Mouse (Mus musculus): ENCODE measurements around the gene Dgki.

Dgki gene

DNA sequence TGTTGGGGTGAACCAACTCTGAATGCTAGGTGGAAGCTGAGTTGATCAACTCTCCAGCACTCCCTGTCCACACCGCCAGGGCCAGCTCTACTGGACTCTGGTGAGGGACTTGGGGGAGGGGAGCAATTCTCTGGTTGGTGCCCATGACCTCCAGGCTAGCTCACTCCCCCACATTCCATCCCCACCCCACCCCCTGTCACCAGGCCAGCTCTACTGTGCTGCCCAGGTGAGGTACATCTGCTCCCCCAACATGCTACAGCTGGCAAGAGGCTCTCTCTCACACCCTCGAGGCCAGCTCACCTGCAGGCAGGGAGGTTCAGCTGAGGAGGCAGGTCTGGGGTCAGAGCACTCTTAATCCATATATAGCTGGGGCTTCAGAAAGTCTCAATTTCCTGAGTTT lies 63.1 kb downstream of the Dgki start:
- no peak for DNase-seq

DNA sequence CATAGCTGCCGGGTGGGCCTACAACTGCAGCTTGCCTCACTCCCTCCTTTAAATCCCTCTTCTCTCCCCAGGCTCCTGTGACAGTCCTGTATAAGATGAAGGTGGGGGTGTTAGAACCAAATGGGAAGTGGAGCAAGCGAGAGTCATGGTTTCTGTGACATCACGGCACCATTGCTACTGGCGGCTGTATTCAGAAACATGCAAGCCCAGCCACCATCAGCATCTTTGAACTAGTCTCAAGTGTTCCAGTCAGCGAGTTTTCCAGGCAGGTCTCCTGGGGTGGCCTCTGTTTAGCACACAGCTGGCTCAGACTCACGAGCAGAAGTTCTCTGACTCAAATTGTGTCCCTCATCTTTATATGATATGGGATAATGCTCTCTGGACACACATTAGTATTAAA lies 68.8 kb downstream of the Dgki start:
- DNase-seq, result no peak

DNA sequence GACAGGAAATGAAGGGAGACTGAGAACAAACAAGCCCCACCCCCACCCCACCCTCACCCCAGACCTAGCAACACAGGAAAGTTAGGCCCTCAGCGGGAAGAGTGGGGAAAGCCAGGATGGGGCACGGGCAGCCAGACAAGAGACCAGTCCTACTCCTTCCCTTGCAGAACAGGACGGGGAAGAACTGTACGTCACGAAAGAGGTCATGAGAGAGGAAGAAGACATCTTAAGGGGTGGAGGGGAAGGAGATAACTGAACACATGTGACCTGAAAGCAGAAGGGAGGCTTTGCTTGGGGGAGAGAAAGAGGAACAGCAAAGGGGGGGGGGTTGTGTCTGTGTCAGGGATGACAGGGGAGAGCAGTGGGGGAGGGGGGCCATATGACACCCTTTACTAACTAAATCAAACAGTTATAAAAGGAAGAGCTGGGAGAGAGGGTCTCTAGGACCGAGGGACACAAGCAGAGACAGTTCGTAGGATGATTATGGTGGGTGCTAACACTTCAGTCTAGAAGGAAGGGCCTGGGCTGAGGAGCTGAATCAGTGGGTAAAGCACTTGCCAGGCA lies 77.0 kb downstream of the Dgki start:
- no peak for DNase-seq

DNA sequence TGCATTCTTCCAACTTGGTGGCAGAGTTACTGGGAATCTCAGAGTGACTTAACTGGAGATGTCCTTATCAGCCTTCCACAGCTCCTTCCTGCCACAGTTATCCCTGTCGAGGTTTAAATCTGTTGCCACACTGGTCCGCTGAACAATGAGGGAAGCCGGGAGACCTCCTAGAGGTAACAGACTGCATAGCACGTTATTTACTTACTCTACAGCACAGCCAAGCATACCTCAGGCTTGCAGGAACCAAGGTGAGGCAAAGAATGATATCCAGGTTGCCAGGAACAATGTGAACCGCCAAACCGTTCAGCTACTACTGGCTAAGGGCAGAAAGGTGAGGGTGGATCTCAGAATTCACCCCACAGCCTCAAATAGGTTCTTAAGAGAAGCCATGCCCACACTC lies 78.0 kb downstream of the Dgki start:
- no peak for DNase-seq

DNA sequence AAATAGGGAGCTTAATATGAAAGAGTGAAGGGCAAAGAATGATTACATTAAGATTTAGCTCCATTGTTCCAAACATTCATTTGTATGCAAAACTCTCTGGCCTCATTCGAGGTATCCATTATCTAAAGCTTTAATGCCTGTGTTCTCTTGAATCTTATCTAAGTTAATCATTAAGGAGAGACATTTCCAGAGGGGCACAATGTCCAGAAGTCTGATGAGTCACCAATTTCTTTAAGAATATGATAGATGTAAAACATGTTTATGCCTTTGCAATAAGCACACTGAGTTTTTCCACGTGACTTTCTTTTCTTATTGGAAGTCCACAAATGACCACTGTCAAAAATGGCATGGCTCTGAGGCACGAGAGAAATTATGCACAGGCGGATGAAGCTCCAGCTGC lies 80.9 kb downstream of the Dgki start:
- no peak for DNase-seq

DNA sequence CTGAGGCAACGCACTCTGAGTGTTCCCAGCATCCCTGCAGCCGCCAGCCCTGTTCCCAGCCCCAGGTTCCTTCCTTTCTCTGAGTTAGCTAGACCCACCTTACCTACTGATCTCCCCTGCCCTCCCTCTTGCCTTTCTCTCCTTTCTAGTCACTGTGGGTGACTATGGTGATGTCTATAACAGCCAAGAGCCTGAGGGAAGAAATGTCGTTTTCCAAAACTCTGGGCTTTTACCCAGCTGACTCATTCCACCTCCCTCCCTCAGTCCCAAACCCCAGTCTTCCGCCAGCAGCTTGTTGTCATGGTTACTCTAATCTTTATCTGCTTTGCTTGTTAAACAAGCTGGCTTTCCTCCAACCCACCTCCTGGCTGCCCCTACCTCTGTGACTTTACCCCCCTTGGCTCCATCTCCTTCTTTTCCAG lies 83.6 kb downstream of the Dgki start:
- no peak for DNase-seq

DNA sequence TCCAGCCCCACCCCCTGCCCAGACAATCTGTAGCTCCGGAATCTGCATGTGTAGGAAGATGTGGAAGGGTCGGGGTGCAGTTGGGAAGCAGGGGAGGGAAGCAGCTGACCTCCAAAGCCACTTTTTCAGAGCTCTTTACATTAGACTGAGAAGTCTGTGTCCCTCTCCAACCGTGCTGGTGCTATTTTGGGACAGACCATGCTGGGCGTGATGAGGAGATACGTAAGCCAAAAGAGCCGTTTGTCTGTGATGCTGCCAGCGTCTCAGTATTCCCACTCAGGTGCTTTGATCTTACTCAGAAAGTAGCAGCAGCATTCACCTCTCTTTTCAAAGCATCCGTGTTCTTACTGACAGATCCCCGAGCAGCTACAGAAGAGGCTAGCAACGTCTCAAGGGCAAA lies 84.3 kb downstream of the Dgki start:
- no peak for DNase-seq

DNA sequence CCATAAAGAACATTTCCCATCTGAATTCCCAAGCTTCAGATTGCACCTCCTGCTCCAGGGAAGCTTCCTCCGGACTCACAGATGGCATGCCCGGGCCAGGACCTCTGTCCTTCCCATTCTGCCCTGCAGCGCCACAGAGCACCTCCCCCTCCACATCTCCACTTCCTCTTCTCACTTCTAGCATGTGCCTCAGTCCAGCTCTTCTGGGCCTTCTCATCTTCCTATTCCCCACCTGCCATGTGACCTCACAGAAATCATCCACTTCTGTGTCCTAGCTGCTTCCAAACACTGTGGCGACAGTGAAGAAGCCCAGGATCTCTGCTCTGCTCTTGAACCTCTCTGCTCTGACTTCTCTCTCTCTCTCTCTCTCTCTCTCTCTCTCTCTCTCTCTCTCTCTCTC lies 87.1 kb downstream of the Dgki start:
- DNase-seq, result no peak

DNA sequence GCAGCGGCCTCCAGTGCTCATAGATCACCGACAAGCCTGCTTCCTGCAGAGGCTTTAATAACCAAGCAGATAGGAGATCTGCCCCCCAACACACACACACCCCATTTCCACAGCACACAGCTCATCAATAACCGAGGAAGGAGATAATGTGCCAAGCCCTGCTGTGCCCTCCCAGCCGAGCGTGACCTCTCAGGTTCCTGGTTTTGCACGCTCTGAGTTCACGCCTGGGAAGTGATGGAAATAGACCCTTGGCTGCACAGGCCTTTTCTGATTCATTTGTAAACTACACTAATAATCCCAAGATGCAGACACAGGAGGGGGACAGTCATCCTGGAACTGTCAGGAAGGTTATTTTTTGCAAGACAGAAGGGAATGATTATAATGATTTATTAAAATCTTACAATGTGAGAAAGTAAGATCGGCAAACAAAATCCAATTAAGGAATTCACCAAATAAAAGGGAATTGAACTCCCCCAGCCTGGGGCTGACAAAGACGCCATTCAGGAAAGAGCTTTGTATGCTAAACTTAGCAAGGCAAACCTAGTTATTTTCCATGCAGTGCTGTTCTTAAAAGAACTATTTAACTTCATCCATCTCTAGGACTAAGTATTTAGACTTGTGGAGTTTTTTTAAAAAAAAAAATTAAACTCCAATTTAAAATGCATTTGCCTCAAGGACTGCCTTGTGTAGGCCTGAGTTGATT lies 88.3 kb downstream of the Dgki start:
- no peak for DNase-seq

DNA sequence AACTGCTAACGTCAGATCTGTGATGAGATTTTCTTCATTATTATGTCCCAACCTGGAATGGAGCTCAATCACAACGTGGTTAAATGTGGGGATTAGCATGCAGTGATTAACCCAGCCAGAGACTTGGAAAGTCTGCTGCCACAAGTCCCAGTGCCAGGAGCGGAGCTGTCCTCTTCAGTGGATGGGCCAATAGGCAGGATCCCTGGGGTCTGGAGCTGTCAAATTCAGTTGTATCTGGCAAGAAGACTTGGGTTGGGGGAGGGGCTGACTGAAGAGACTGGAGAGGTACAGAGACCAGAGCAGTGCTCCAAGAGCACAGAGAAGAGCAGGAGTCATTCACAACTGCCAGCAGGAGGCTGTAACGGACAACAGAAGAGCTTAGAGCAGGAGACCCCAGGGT lies 97.1 kb downstream of the Dgki start:
- no peak for DNase-seq

DNA sequence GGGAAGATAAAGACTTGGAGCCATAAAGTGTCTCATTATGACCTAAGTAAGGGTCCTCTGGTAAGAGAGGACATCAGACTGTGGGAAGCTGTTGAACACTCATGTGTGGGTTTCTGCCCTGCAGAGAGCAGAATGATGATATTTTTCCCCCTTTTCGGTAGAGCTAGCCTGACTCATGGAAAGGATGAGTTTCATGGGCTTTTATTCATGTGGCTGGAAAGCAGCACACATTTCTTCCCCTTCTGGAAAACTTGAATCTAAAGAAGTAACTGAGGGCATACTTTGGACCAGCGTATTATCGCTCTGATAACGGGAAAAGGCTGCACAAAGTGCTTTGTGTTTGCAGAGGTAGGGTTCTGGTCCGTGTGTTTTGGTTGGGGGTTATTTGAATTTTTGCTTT lies 99.1 kb downstream of the Dgki start:
- DNase-seq, result no peak

DNA sequence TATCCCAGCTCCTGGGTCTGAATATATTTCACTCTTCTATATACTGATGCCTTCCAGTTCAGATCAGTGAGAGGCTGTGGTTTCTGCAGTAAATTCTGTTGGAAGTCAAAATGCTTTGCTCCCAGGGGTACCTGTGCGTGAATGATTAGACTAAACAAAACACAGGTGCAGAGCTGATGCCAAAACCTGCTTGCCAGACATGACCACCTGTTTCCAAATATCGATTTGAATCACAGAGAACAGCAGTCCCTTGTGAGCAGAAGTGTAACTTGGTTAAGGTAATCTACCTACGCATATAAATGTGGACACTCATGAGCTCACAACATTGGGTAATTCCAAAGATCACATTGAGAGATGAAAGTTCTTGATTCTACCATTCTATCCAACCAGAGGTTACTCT lies 100.5 kb downstream of the Dgki start:
- no peak for DNase-seq

DNA sequence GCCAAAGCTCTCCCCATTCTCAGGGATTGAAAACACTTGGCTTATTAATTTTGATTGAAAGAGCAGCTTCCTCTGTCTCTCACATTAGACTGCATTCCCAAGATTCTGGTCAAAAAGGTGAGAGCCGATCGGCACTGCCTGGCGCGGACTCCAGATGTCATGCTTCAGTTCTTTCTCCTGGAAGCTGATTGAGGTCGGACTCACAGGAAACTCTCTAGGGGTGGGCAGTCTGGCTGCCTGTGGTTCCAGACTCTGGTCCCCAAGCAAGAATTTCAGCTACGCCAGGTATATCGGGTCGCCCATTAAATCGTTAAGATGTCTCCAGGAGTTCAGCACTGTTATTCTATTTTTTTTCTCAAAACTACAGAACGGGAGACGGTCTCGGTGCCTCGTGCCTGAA lies 102.2 kb downstream of the Dgki start:
- DNase-seq, result peak in 1 of 2 experiments; percentile 8

DNA sequence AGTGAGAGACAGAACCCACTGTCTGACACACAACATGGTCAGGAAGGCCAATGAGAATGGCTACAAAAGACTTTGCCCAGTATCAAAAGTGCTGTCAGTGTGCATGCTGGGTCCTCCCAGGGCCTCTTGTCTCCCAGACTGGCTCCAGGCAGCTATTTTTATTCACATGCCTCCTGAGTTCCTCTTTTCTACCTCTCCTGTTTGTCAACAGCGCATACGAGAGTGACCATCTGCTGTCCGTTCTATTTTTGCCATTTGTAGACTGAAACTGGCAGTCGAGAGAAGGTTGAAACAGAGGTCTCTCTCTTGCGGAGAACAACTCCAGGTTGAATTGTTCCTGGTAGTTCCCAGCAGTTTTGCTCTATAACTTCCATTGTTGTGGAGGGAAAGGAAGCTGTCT lies 103.1 kb downstream of the Dgki start:
- DNase-seq, result no peak

DNA sequence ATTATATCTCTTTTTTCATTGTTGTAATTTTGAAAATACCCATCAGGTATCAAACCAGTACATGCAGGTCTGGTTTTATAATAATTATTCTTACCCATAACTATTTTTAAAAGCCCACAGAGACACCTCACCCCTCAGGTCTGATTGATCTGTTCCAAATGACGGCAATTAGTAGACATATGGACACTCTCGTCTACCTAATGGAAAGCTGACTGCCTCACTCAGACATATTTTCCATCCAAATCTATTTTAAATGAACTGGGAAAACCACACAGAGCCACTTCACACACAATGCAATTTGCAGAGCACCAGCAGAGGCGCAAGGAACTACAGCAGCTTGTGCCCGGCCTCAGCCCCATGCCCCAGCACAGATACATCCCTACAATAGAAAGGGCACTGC lies 104.2 kb downstream of the Dgki start:
- DNase-seq, result no peak

DNA sequence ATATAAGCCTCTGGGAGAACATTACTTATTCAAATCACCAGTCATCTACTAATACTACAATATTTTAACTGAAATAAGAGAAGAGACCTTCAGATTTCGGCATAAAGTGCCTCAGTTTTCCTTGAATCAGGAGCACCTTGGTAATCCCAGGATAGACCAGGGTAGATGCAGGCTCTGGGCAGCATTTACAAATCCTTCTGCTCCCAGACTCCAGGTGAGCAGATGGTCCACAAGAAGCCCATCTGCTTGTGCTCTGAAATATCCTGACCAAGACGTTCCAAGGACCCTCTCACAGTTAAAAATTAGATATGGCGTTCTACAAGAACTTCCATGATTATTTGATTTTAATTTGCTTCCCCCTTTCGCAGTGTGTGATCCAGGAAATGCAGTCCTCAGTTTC lies 118.0 kb downstream of the Dgki start:
- no peak for DNase-seq

DNA sequence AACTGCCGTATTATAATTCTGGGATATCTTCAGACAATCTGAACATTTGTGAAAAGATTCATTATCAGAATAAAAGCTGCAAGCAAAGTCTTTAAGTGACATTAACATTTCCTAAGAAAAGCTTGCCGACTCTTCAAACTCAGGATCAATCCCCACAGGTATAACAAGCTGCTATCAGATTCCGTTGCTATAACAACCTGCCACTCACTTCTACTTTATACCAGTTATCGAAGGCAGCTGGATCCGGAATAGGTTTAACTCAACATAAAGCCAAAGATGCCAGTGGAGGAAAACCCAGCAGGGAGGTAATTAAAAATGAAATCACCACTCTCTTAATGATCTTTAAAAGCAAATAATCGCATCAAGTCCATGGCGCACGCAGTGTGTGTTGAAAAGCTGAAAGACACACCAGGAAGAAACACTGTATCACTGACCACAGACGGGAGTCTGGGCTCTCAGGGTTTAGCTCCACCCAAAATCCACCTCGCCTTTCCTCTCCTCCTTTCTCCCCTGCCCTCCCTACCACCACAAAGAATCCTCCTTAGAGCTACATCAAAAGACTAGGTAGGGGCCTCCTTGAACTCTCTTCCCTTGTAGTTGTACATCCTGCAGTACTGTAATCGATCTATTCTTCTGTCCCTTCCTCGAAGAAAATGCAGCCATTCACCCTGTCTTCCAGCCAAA lies 128.7 kb downstream of the Dgki start:
- DNase-seq, result no peak

DNA sequence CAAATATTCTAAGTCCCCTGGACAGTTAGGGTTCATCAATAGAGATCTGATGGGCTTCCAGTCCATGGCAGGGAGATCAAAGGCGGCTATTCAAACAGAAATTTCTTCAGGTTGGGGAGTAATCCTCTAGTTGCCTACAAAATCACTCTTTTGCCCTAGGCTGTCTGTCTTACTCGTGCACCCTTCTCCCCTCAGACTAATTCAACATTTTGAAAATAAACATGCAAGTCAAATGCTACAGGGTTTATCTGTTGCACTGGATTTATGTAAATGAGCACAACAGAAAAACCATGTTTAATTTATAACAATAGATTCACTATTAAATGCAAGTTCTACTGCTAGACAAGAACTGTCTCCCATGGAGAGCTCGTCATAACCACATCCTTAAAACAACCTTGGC lies 141.1 kb downstream of the Dgki start:
- DNase-seq, result no peak

DNA sequence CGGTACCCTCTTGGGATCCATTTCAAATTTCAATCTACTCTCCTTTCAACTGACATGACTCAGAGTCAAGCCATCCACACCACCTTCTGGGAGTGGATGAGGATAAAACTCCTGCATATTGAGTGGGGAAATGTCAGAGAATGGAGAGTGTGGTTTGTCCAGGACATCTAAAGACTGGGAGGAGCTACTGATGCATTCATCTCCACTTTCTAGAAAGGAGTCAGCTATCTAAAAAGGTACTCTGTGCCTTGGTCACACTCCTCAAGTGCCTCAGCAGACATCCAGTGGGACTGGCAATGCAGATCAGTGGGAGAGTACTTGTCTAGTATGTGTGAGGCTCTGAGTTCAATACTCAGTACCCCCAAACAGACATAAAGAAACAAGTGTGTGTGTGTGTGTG lies 145.9 kb downstream of the Dgki start:
- DNase-seq, result no peak

DNA sequence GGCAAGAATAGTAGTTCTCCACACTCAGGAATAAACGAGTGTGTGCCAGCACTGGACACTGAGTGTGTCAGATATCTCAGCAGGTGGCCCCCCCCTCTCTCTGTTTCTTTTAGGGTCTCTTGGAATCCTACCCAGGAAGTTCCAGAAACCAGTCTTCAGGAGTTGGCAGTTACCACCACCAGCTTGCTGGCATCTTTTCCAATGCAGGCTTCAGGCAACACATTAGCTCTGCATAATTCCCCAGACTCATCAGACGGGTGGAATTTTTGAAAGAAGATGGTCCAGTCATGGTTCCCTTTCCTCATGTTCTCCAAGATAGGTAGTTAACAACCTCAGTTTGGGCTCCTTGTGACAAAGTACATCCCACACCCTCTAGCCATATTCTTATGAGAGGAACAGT lies 149.5 kb downstream of the Dgki start:
- no peak for DNase-seq

DNA sequence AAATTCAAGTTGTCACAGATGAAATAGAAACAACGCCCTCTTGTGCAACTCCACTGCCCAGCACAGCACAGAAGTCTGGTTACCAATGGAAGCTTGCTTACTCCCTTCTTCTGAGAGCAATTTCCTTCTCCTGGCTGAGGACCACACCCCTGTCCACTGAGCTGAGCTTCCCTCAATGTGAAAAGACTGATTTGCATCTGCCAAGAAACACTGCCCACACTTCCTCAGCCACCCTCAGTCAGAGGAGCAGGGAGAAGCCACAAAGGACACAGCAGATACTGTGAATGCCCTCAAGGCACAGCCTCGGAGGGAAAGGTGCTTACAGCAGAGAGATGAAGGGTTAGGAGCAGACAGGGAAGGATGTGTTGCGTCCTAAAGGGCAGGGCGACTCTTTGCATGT lies 149.9 kb downstream of the Dgki start:
- no peak for DNase-seq

DNA sequence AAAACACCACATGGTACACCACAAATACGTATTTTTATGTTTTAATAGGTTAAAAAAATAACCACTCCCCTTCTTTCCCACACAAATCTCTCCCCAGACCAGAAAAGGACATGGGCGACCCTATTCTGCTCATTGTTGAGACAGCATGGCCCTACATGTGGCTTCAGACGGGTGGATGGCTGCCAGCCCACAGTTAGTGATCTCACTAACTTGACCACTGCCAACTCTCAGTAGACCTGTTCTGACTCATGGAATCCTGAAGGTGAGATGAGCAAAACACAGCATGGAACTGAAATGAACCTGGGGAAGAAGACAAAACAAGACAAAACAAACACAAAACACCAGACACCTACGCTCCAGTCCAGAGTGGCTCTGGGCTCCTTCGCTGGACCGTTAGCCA lies 150.8 kb downstream of the Dgki start:
- DNase-seq, result no peak

DNA sequence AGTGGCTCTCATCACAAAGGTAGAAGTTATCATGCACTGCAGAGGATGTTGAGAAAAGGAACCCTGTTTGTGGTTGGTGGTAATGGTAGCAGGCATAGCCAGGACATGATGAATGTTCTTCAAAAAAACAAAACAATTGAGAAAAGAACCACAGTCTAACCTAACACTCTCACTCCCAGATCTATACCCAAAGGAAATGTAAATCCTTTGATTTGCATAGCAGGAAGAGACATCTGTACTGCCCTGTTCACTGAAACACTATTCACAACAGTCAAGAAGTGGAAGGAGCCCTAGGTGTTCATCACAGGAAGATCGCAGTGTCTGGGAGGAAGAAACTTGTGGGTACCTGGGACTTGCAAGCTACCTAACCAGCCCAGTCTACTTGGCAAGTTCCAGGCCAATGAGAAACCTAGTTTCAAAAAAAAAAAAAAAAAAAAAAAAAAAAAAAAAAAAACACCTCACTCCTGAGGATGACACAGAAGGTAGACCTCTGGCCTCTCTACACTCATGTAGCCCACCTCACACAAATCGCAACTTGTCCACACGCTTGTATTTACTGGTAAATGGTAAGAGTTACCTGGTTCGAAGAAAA lies 152.5 kb downstream of the Dgki start:
- no peak for DNase-seq

DNA sequence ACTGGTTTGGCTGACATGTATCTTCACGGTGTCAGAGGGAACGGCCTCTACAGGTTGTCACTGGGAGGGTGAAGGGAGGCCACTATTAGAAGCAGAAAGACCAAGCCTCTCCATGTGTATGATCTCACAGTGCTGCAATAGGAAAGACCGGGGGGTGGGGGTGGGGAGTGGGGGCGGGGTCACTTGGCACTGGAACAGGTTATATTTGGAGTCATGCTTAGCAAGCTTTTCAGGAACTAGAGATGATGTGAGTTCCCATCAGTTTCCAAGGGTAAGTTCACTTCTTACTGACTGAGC lies 156.2 kb downstream of the Dgki start:
- DNase-seq, result no peak

All from kidney, adult 8-10 months (tissue).